Mouse (Mus musculus) right cerebral cortex, postnatal 25 days (tissue): Measurements from ENCODE around the gene Tnnc1.

Experiments
- DNase-seq: peaks from one replicate; pipeline ENCODE4 v3.0.0; 2022

Gene Tnnc1

DNA sequence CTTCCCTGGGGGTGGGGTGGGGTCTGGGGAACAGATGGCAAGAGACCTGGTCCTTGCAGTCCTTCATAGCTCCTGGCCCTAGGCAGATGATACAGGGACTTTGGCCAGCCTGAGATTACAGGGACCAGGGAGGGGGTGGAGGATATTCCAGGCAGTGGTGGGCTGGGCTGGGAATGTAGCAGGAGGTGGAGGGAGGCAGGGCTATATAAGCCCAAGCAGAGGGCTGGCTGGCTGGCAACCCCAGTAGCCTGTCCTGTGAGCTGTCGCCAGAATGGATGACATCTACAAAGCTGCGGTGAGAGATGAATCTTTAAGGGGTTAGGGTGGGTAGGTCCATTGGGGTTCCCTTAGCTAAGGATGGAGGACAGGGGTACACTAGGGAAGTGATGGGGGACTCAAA, at the start of gene Tnnc1:
TSS of gene Tnnc1 (plus strand) at position 229 of the 400 bp plus-strand sequence.
- DNase-seq: no peak

DNA sequence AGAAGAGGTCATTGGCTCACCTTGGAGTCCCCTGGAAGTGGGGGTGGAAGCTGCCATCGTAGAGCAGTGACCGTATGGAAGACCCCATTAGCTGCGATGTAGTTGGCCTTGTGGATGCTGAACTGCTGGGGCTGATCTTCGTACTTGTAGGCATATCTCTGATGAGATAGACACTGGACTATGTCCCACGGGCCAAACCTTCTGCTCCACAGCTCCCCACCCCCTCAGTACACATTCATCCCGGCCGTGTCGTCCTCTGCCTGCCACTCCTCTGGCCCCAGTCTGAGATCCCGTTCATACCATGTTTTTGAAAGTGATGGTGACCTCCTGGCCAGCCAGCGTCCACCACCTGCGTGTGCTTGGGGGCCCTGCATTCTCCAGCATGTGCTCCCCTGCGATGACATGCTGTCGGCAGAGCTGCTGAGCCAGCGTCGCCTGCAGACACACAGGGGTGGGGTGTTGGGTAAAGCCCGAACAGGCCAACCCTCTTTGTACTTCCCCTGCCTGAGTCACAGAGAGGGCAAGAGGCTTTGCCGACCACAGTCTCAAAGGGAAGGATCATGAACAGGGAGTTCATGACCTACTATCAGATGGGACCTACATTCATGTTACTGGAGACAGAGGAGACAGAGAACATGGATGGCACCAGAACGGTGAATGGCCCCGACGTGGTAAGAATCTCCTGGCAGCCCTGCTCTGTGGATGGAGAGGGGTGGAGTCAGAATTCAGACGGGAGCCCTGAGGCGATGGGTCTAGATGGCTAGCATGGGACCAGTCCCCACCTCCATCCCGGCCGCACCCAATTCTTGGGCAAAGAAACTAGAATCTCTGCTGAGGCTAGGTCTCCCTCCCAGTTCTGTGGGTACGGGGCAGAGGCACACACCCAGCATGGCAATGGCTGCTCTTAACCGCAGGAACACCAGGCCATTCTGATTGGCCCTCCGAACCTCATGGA, 47.6 kb upstream of the Tnnc1 start:
- no peak for DNase-seq

DNA sequence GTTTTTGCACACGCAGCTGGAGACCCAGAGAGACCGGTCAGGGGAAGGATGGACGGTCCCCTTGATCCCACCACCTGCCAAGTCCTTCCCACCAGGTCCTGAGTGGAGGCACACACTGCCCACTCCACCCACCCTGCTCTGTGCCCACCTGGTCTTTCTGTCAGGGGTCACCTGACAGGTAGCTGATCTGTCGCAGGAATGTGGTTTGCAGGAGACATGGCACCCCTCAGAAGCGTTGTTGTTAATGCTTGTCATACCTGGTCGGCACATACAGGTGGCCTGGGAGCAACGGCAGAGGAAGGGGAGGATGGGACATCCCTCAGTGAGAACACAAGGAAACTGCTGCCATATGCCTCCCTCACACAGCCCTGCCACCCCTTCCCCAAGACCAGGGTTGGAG, 46.9 kb upstream of the Tnnc1 start:
- DNase-seq: no peak

DNA sequence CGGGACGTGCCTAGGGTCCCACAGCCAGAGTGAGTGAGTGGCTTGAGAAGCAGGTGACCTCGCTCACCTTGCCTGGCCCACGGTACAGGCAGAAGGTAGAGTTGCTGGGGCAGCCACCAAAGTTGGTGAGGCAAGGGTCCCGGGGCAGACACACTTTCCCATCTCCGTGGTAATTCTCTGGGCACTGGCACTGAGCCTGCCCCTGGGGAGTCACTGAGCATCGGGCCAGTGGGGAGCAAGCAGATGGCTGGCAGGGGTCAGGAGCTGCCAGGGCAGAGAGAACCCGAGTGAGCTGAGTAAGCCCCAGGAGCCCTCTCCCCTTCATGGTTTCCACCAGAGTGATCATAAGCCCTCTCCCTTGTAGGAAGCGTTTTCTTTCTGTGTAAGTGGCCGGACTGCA, 46.5 kb upstream of the Tnnc1 start:
- no peak for DNase-seq

DNA sequence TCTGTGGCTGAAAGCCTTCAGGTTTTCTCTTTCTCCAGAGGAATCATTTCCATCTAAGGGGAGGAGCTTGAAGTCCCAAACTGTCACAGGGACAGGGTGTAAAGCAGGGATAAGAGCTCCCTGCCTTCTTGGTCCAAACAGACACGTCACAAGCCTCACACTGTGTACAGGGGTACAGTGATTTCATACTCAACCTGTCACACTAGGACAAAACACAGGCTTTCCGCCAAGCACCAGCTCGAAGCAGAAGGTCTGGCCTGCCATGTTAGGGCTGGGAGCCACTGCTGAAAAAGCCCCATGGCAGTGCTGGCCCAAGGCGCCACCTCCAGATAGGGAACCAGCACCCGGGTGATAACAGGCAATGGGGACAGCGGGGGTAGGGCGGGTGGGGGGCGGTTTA, 44.0 kb upstream of the Tnnc1 start:
- no peak for DNase-seq

DNA sequence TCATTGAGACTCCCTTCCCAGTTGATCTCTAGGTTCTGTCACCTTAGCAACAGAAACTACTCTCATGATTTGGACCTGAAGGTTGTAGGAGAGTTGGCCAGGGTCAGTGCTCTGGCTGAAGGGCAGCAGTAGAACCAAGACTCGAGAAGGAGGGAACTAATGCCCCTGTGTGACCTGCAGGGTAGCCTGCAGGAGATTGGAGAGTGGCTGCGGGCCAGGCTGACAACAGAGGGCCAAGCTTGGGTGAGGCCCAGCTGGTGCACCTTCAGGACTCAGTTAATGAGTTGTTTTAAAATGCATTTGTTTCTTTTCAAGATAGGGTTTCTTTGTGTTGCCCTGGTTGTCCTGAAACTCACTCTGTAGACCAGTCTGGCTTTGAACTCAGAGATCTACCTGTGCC, 43.1 kb upstream of the Tnnc1 start:
- DNase-seq: no peak

DNA sequence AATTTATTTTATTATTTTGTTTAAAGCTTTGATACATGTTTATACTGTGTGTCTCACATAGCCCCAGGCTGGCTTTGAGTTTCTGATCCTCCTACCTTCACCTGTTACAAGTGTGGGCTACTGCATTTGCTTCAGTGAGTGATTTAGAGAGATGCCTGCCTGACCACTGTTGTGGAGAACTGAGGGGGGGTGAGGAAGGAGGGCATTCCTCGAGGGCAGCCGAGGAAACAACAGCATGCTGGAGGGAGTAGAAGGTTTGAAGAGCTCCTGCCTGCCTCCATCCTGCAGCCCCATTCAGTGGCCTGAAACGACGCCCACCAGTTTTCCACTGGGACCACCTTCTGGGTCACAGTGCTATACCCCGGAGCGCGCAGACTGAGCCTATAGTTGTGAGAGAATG, 42.7 kb upstream of the Tnnc1 start:
- no peak for DNase-seq

DNA sequence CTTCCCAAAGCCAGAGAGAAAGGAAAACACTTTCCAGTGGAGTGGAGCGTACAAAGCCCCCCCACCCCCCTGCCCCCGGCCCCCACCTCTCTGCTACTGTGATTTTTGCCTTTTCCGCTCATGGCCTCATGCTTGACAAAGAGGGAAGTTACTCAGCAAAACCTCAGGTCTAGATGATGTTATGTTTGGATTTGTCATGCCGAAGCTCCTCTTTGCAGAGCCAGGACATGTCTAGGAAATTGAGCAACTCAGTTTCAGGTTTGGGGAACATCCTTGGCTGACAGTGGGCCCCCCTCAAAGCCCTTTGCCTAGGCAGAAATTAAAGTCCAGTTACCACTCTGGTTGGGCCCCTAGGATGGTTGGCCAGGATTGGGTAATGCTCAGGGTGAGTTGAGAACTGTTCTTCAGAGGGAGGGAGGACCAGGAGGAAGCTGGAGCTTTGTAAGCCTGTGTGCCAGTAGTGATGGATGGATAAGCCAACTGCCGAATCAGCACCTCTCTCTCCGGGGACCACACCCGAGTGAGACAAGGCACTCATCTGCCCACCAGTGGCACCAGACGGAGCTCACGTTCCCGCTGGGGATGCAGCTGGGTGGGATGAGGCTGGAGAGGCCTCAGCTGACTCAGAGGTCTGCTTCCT, 42.0 kb upstream of the Tnnc1 start:
- DNase-seq: peak; percentile 44

DNA sequence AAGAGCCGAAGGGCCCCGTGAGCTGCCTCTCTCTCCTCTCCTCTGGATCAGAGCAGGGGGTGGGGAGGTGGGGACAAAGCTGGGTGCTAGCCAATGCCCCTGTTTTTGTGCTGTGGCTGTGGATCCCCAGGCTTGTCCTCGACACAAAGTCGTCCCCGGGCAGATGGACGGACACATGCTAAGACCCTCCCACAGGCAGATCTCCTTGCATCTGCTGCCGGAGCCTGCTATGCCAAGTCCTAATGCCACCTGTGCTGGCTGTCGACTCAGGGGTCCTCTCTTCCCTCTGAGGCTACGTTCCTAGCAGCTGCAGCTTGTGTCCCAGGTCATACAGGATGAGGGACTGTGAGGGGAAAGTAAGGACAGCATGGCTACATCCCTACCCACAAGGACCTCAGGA, 41.3 kb upstream of the Tnnc1 start:
- no peak for DNase-seq

DNA sequence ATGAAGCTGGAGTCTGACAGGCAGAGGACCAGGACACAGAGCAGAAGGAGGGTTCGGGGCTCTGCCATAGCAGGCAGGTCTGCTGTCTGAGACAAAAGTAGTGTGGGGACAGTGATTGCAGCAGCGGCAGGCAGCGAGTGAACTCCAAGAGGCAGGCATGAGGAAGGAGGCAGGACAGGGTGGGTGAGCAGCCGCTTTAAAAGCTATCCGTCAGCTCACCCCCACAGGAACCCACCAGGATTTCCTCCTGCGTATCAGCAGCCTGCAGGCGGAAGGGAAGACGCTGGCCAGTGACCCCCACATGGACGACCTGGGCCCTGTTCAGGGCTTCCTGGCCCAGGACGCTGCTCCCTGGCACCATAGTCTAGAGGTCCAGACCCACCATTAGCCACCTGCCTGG, 39.7 kb upstream of the Tnnc1 start, which contains the start of gene Stab1:
TSS of gene Stab1 (minus strand) at position 217 of the 400 bp plus-strand sequence.
- DNase-seq: no peak

DNA sequence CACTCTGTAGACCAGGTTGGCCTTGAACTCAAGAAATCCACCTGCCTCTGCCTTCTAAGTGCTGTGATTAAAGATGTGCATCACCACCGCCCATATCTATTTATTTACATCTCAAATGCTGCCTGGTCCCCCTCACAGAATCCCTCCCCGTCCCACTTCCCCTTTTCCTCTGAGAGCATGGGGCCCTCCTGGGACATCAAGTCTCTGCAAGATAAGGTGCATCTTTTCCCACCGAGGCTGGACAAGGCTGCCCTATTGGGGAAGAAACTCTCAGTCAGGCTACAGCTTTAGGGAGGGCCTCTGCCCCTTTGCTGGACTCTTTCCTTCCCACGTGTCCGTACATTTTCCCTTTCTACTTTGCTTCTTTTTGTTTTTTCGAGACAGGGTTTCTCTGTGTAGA, 38.6 kb upstream of the Tnnc1 start:
- DNase-seq: no peak

DNA sequence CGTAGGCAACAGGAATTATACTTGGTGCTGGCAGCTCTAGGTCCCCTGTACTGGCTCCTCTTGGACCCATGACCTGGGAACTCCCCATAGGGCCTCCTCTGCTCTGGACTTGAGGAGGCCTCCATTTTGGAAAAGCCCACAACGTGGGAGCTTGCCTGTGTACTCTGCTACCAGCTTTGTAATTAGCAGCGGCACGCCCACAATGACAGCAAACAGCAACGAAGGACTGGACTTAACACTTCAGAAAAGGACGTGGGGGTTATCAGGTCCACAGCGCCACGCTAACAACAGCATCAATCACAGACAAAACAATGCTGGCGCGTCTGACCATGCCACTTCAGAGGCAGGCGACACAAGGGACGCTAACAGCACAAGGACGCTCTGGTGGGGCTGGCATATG, 37.1 kb upstream of the Tnnc1 start:
- no peak for DNase-seq

DNA sequence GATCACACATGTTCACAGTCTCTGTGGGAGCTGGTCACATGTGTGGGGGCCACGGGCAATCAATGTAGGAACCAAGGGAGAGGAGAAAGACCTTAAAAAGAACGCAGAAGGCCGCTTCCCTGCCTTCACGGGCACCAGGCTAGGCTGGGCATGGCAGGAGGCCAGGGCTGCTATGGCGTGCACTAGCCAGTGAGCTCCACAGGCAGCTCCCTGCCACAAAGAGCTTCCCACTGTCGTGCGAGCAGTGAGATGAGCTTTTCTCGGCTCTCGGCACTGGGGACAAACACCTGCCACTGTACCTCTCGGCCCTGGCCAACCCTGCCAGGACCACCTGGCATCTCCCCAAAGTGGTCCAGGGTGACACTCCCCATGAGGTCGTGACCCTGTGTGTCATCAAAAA, 36.7 kb upstream of the Tnnc1 start:
- no peak for DNase-seq

DNA sequence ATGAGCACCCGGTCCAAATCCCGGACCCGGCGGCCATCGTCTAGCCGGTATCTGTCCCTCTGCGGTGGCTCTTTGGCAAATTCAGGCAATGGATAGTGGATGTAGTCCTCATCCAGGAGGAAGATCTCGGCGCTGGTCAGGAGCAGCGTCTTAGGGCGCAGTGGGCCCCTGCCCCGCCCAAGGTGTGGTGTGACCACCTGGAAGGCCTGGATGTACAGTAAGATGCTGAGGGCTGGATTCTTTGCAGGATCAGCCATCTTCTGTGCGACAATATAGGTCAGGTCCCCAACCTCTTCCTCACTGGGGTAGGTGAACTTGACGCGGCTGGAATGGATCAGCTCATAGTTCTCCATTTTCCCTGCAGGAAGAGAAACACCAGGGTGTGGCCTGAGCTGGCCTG, 36.3 kb upstream of the Tnnc1 start:
- no peak for DNase-seq

DNA sequence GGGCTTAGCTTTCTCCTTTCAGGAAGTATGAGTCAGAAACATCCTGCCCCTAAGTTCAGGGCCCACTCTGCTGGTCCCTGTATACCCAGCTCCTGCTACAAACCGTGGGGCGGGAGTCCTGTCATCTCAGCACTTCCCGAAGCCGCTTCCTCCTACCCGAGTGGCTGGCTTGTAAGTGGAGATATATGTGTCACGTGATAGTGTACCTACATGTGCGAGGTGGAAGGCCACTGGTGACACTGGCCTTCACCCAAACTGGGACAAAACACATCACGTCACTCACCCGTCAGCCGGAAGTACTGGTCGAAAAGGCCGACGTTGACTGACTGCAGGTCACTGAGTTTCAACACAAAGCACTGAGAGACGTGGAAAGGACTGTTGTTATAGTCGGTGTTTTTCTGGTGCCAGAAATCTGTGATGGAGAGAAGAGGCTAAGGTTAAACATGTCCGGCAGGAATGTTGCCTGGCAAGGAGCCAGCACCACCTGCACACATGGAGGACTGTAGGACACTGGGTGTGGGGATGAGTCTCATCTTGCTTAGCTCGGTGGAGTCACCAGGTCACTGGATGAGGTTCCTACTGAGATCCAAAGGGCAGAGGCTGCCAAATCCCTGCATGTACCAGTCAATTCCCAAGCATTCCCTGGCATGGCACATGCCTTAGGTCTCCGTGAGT, 35.2 kb upstream of the Tnnc1 start:
- DNase-seq: no peak

DNA sequence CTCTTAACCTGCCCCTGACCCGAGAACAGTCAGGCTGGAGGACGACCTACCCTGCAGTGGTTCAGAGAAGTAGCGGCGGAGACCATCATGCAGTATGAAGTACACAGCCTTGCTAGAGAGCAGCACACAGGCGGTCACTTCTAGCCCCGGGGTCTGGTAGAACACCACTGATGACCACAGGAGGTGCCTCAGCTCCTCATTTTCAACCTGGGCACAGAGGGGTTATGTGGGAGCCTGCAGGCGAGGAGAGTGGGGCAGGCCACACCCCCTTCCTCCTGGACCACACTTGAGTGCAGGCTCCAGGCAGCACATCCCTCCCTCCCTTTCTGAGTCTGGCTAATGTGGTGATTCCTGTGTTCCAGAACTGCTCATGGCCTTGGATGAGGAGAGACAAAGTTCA, 34.6 kb upstream of the Tnnc1 start:
- DNase-seq: no peak

DNA sequence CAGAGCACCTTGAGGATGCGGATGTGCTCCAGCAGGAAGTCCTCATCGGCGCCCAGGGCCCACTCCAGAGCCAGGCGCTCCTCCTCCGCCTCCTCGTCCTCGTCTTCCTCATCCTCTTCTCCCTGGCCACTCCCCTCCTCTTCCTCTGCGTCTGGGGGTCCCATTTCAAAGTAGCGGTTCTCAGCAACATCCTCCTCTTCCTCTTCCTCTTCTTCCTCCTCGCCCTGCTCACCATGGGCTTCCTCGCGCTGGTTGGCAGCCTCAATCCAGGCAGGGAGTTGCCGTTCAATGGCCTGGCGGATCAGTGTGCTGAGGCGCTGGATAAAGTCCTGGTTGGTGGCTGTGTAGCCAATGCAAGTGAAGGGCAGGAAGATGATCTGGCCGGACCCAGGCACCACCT, 30.8 kb upstream of the Tnnc1 start:
- no peak for DNase-seq

DNA sequence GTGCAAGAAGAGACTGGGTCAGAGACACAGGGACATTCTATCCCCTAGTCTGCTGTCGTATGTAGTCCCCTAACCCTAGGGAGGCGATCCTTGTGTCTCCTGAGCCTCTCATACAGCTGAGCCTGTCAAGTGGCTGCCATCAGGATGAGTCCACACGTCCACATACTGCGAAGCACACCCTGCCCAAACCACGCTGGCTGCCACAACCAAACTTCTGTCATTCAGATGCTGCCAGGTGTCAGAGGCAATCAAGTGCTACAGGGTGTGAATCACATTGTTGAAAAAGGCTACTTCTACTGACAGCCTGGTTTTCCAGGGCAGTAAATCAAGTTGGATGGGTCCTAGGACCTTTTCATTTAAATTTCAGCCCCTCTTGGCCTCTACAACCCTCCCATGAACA, 30.4 kb upstream of the Tnnc1 start:
- DNase-seq: no peak

DNA sequence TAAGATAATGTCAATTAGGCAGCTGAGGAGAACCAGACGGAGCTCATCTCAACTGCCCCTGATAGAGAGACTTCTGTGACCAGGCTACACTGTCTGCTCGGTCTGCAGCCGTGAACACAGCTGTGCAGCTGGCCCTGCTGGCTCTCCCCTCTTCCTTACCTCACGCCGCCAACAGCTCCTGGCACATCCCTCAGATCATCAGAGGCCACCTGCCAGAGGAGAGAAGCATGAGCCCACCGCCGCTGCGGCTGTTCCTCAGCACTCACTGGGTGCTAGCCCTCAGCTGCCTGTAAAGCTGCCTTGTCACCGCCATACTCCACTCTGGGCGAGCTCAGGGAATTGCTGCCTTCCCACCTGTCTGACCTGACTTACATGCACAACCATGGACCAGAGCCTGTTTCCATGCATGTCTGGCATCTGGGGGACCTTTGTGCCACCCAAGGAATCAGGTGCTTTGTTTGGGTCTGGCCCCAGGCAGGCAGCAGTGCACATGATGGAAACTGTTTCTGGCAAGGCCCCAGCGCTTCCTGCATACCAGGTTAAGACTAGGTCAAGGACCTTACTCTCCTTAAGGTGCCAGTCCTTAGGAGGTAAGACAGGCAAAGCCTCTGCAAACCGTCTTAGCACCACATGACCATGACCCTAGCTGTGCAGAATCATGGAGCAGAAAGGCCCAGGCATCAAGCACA, 28.3 kb upstream of the Tnnc1 start:
- no peak for DNase-seq

DNA sequence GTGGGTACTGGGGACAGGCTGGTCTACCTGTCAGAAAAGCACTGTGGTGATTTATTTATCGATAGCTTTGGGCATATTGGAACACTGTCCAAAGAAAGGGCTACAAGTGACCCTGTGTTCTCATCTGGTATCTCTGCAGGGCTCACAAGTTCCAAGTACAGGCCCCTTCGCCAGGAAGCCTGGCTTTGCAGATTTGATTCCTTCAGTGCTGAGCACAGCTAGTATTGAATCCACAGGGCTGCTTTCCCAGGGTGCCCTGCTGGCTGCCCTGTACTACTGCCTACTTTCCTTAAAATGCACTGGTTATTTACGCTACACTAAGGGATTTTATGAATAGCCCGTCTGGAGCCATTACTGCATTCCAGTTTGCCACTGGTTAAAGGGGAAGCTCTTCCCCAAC, 26.6 kb upstream of the Tnnc1 start:
- no peak for DNase-seq

DNA sequence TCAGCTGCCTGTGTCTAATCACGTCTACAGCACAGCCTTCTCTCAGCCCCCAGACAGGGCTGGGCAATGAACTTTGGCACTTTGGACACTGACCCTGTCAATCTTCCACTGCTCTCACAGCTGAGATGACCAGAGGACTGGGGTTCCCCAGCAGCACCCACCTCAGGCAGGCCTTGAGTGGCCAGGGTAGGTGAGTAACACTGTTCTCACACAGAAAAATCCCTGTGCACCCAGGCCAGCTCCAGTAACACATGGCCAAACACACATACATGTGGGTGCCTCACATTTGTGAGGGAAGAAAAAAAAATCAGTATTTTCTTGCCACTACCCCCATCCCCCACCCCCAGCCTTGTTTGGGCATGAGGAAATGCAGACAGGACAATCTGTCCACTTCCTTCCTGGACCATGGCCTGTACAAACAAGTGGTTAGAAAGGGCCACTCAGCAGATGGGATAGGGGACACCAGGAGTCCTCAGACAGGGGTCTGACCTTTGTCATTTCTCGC, 25.3 kb upstream of the Tnnc1 start:
- no peak for DNase-seq

DNA sequence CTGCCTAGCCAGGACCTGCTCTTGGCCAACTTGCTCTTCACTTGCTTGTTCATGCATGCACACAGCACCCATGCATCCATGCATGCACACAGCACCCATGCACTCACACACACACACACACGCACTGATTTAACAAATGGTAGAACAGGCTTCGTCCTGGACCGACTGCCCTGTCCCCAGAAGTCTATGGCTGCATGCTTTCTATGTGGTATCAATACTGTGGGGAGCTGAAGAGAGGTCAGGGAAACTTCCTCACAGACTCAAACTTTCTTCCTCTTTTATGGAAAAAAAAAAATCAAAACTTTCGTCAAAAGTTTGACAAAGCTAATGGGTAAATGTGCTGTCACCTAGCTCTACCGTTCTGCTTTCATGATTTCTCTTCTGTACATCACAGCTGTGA, 24.6 kb upstream of the Tnnc1 start:
- no peak for DNase-seq

DNA sequence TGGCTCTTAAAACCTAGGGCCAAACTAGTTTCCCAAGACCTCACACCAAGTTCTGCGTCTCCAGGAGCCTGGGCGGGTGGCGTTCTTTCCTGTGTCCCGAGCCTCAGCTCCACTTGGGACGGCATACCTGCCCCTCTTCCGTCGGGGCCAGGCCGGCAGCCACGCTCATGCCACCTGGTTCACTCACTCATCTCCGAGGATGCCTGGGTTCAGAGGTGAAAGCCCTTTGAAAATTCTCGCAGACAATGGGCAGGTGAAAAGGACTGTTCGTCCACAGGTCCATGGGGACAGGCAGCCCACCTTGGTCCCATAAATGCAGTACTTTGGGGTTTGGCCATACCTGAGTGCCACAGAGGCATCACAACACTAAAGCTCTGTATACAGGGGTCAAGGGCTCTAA, 23.9 kb upstream of the Tnnc1 start:
- no peak for DNase-seq
